Mouse (Mus musculus) hindbrain, embryonic 14.5 days (tissue): ENCODE results near the gene Ago3. TPM values are rescaled to one million over a fixed set of nuclear protein-coding genes. Genes with fewer than 3 reads are reported as not detected.

ENCODE experiments used
- ATAC-seq: fragments of 200-750 bp; cut with Nextera tagmentation; 2 replicates; pipeline ENCODE4 v1.8.0; 2017; ENCODE audit warnings: moderate number of reproducible peaks, mild to moderate bottlenecking, moderate TSS enrichment, moderate library complexity; ENCODE audit not compliant: low FRiP score
- DNase-seq: peaks from one replicate; pipeline ENCODE4 v3.0.0-alpha.2; 2015; ENCODE audit warnings: low spot score
- H3K27ac ChIP-seq: fragments of 300-500 bp; sonication (generic); 2 replicates; pipeline ENCODE4 v1.5.1; 2014; ENCODE audit warnings: mild to moderate bottlenecking, moderate library complexity
- H3K27me3 ChIP-seq: fragments of 300-500 bp; sonication (generic); 2 replicates; pipeline ENCODE4 v1.6.1; 2014; ENCODE audit warnings: mild to moderate bottlenecking, low read length, mixed read lengths; ENCODE audit not compliant: control insufficient read depth, insufficient read depth
- H3K36me3 ChIP-seq: fragments of 300-500 bp; sonication (generic); replicated peaks from 2 replicates; pipeline ENCODE4 v1.6.1; 2014; ENCODE audit not compliant: control insufficient read depth, insufficient read depth
- H3K4me1 ChIP-seq: fragments of 300-500 bp; sonication (generic); replicated peaks from 2 replicates; pipeline ENCODE4 v1.6.1; 2014; ENCODE audit warnings: antibody characterized with exemption, low read length, mixed read lengths; ENCODE audit not compliant: control insufficient read depth, insufficient read depth
- H3K4me2 ChIP-seq: fragments of 300-500 bp; sonication (generic); replicated peaks from 2 replicates; pipeline ENCODE4 v1.6.1; 2014; ENCODE audit warnings: mild to moderate bottlenecking, moderate library complexity
- H3K4me3 ChIP-seq: fragments of 300-500 bp; sonication (generic); replicated peaks from 2 replicates; pipeline ENCODE4 v1.5.1; 2014; ENCODE audit warnings: mild to moderate bottlenecking, low read length
- H3K9ac ChIP-seq: fragments of 300-500 bp; sonication (generic); 2 replicates; pipeline ENCODE4 v1.6.1; 2014
- H3K9me3 ChIP-seq: fragments of 300-500 bp; sonication (generic); 2 replicates; pipeline ENCODE4 v1.6.1; 2016; ENCODE audit warnings: low read length; ENCODE audit not compliant: control insufficient read depth
- WGBS: fragments of 180-500 bp; shearing (Covaris S2); extraction: QIAGEN DNeasy Blood & Tissue Kit; methylation state at CpG from one replicate; pipeline ENCODE4 v1.1.7; 2014; 5-methylcytosine and 5-hydroxymethylcytosine counted together
- polyA plus RNA-seq: library from polyadenylated mRNA; unstranded; fragments of >200 nt; fragmentation: Nextera tagmentation; extraction: Ambion mirVana; gene quantifications from 2 replicates; pipeline ENCODE4 v1.2.1, GENCODE M21; 2014

Ago3 gene
- polyA plus RNA-seq, 1 experiment from 2014 or later = 19.7 TPM

- Histone ChIP-seq H3K4me3 (no peak overlapping the region), H3K27me3 (peaks cover 4% of the 10 kb centered on the region), H3K27ac (no peak overlapping the region), H3K9me3 (no peaks in the 10 kb centered on the region), H3K36me3 (peaks cover 36% of the 10 kb centered on the region), H3K4me1 (peaks cover 9% of the 10 kb centered on the region; the same call in 1 of the 2 replicates), H3K4me2 (peak overlapping the region; percentile 90; the same call in 1 of the 2 replicates), H3K9ac (no peak overlapping the region)
- WGBS = 94% methylated on average over 6 of the region's 6 CpGs
- ATAC-seq (no peak), DNase-seq (no peak)
Observed at GRCm38 (mm10) chr4:126319806-126320205, 109.5 kb downstream of the Ago3 start.

- no peak overlapping the region for H3K4me3 ChIP-seq
- no peak overlapping the region for H3K27ac ChIP-seq
- WGBS = 91% methylated on average over 13 of the region's 13 CpGs
- no peak overlapping the region for H3K9ac ChIP-seq
- H3K4me2 ChIP-seq = no peak overlapping the region
- ATAC-seq = no peak
- no peaks in the 10 kb centered on the region for H3K9me3 ChIP-seq
- H3K4me1 ChIP-seq = peaks cover 12% of the 10 kb centered on the region; the same call in 1 of the 2 replicates
- no peak for DNase-seq
- peaks cover 44% of the 10 kb centered on the region for H3K36me3 ChIP-seq
- no peaks in the 10 kb centered on the region for H3K27me3 ChIP-seq
Observed at GRCm38 (mm10) chr4:126316443-126317040, 112.8 kb downstream of the Ago3 start.

- Histone ChIP-seq H3K4me2 (no peak overlapping the region), H3K9me3 (no peaks in the 10 kb centered on the region), H3K4me3 (no peak overlapping the region), H3K9ac (no peak overlapping the region), H3K36me3 (peaks cover 44% of the 10 kb centered on the region), H3K27ac (no peak overlapping the region), H3K4me1 (peaks cover 12% of the 10 kb centered on the region; the same call in 1 of the 2 replicates), H3K27me3 (no peaks in the 10 kb centered on the region)
- DNase-seq (no peak), ATAC-seq (no peak)
- 44% methylated on average over 5 of the region's 5 CpGs for WGBS
Observed at GRCm38 (mm10) chr4:126315931-126316330, 113.4 kb downstream of the Ago3 start.

- H3K4me2 ChIP-seq = no peak overlapping the region
- peaks cover 44% of the 10 kb centered on the region for H3K36me3 ChIP-seq
- ATAC-seq (no peak), DNase-seq (no peak)
- no peak overlapping the region for H3K9ac ChIP-seq
- H3K4me3 ChIP-seq = no peak overlapping the region
- H3K9me3 ChIP-seq = no peaks in the 10 kb centered on the region
- no peaks in the 10 kb centered on the region for H3K27me3 ChIP-seq
- H3K27ac ChIP-seq = no peak overlapping the region
- 0 out of 2 replicates have a peak, but pooled peaks cover 3% of the 10 kb centered on the region for H3K4me1 ChIP-seq
- 55% methylated on average over 10 of the region's 10 CpGs for WGBS
Observed at GRCm38 (mm10) chr4:126314393-126314792, 115.0 kb downstream of the Ago3 start.

DNA sequence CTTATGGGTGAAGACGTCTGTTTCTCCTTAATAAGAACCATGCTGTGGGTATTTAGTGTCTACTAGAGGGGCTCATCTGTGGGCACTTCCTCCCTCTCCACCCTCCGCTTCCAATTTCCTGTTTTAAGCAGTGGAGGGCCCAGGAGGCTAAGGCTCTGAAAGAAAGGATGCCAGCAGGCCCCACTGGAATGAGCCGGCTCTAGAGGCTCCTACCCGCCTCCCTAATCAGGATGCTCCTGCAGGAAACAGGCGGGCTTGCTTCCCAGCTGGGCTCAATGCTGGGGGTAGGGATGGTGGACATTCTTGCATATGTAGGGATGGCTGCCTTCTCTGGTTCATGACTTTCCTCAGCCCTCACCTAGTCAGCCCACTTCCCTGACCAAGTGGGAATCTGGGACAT, 116.2 kb downstream of the Ago3 start:
- H3K4me2 ChIP-seq = no peak overlapping the region
- no peak overlapping the region for H3K9ac ChIP-seq
- WGBS = 52% methylated on average over 5 of the region's 5 CpGs
- H3K36me3 ChIP-seq = peaks cover 41% of the 10 kb centered on the region
- no peaks in the 10 kb centered on the region for H3K9me3 ChIP-seq
- no peak overlapping the region for H3K4me3 ChIP-seq
- DNase-seq (no peak), ATAC-seq (no peak)
- H3K27ac ChIP-seq = no peak overlapping the region
- H3K27me3 ChIP-seq = no peaks in the 10 kb centered on the region
- H3K4me1 ChIP-seq = 0 out of 2 replicates have a peak, but pooled peaks cover 3% of the 10 kb centered on the region

GRCm38 (mm10) chr4:126311566-126312200, 117.7 kb downstream of the Ago3 start:
- H3K4me2 ChIP-seq = no peak overlapping the region
- no peak for DNase-seq
- H3K9me3 ChIP-seq = no peaks in the 10 kb centered on the region
- H3K4me3 ChIP-seq = no peak overlapping the region
- WGBS = 90% methylated on average over 16 of the region's 16 CpGs
- H3K27ac ChIP-seq = no peak overlapping the region
- H3K4me1 ChIP-seq = 0 out of 2 replicates have a peak, but pooled peaks cover 3% of the 10 kb centered on the region
- peaks cover 26% of the 10 kb centered on the region for H3K36me3 ChIP-seq
- no peak overlapping the region for H3K9ac ChIP-seq
- ATAC-seq = no peak
- H3K27me3 ChIP-seq = no peaks in the 10 kb centered on the region

DNA sequence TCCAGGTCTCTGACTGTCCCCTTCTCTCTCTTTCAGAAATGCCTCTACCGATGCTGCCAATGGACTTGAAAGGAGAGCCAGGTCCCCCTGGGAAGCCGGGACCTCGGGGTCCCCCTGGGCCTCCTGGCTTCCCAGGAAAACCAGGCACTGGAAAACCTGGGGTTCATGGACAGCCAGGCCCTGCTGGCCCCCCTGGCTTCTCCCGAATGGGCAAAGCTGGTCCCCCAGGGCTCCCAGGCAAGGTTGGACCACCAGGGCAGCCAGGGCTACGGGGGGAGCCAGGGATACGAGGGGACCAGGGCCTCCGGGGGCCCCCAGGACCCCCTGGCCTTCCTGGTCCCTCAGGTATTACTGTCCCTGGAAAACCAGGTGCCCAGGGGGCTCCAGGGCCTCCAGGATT, 119.0 kb downstream of the Ago3 start:
- no peak overlapping the region for H3K4me3 ChIP-seq
- no peak overlapping the region for H3K27ac ChIP-seq
- H3K4me1 ChIP-seq = 0 out of 2 replicates have a peak, but pooled peaks cover 3% of the 10 kb centered on the region
- 83% methylated on average over 7 of the region's 7 CpGs for WGBS
- no peak for ATAC-seq
- no peak overlapping the region for H3K4me2 ChIP-seq
- H3K36me3 ChIP-seq = peaks cover 12% of the 10 kb centered on the region
- DNase-seq = no peak
- H3K27me3 ChIP-seq = no peaks in the 10 kb centered on the region
- no peak overlapping the region; the same call in 1 of the 2 replicates for H3K9ac ChIP-seq
- no peaks in the 10 kb centered on the region for H3K9me3 ChIP-seq

GRCm38 (mm10) chr4:126309922-126310309, 119.4 kb downstream of the Ago3 start:
- H3K4me1 ChIP-seq = 0 out of 2 replicates have a peak, but pooled peaks cover 3% of the 10 kb centered on the region
- WGBS = 2% methylated on average over 7 of the region's 7 CpGs
- no peaks in the 10 kb centered on the region for H3K9me3 ChIP-seq
- peaks cover 9% of the 10 kb centered on the region for H3K36me3 ChIP-seq
- ATAC-seq = peak; percentile 79
- peak overlapping the region; percentile 47 for H3K4me2 ChIP-seq
- peak; percentile 88 for DNase-seq
- no peak overlapping the region for H3K27ac ChIP-seq
- peak overlapping the region; percentile 1; the same call in 1 of the 2 replicates for H3K9ac ChIP-seq
- H3K27me3 ChIP-seq = no peaks in the 10 kb centered on the region
- H3K4me3 ChIP-seq = peak overlapping the region; percentile 14

DNA sequence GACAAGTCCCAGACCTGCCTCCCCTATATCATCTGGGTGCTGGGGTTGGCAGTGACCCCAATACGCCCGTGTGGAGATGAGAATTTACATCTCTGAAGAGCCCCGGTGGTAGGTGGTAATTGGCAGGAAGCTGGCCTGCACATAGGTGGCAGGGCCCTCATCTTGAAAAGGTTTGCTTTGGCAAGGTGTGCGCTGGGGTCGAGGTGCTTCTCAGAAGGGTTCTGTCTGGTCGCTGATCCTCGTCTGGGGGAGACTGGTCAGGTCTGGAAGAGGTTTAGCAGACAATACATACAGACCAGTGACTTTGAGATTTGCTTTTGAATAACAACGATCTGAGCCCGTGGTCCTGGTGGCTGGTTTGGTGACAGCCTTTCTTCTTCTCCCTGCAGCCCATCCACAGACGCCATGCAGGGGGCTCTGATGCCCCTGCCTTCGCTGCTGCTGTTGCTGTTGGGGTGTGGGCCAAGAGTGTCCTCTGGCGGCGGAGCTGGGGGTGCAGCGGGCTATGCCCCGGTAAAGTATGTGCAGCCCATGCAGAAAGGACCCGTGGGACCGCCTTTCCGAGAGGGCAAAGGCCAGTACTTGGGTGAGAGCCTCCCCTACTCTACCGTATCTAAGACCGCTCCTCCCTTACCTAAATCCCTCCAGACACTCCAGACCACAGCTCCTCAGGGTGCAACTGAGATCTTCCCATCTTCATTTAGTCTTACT, 120.0 kb downstream of the Ago3 start:
- H3K9me3 ChIP-seq = no peaks in the 10 kb centered on the region
- peak overlapping the region; percentile 47 for H3K4me2 ChIP-seq
- H3K4me1 ChIP-seq = 0 out of 2 replicates have a peak, but pooled peaks cover under 1% of the 10 kb centered on the region
- H3K27me3 ChIP-seq = no peaks in the 10 kb centered on the region
- ATAC-seq (no peak), DNase-seq (no peak)
- H3K27ac ChIP-seq = no peak overlapping the region
- H3K9ac ChIP-seq = 0 out of 2 replicates have a peak overlapping the region, but pooled peaks have one; percentile 1
- H3K4me3 ChIP-seq = peak overlapping the region; percentile 14
- H3K36me3 ChIP-seq = peaks cover 4% of the 10 kb centered on the region
- 18% methylated on average over 20 of the region's 20 CpGs for WGBS
